Mouse (Mus musculus): ENCODE data around the gene Pdzd2. TPM values are rescaled to one million over a fixed set of nuclear protein-coding genes. Genes with fewer than 3 reads are reported as not detected.

Pdzd2 gene
- polyA plus RNA-seq, 1 experiment: 19.8 TPM

GRCm38 (mm10) chr15:12380548-12380947, 359.2 kb downstream of the Pdzd2 start:
- Histone ChIP-seq H3K4me1 (ENCODE audit: control insufficient read depth, insufficient read depth, low read length) (no peaks in the 10 kb centered on the region), H3K27ac (ENCODE audit: insufficient read depth, low read length) (no peak overlapping the region), H3K4me3 (ENCODE audit: insufficient read depth, low read length) (no peak overlapping the region)
- TF ChIP-seq CTCF (IDR thresholded peaks at IDR 0.05; ENCODE audit: extremely low read depth, insufficient read depth, low read length) (peak; percentile 42), POLR2A (IDR thresholded peaks at IDR 0.05; ENCODE audit: extremely low read depth, insufficient read depth, low read length) (no peak)

- H3K27ac ChIP-seq (ENCODE audit: insufficient read depth, low read length): no peak overlapping the region
- no peak overlapping the region for H3K4me3 ChIP-seq (ENCODE audit: insufficient read depth, low read length)
- no peak for TF ChIP-seq CTCF (IDR thresholded peaks at IDR 0.05; ENCODE audit: extremely low read depth, insufficient read depth, low read length)
- no peak for TF ChIP-seq POLR2A (IDR thresholded peaks at IDR 0.05; ENCODE audit: extremely low read depth, insufficient read depth, low read length)
- H3K4me1 ChIP-seq (ENCODE audit: control insufficient read depth, insufficient read depth, low read length): no peaks in the 10 kb centered on the region
Measured at GRCm38 (mm10) chr15:12380057-12380456, 359.7 kb downstream of the Pdzd2 start.

GRCm38 (mm10) chr15:12377800-12378199, 361.9 kb downstream of the Pdzd2 start:
- Histone ChIP-seq H3K4me3 (ENCODE audit: insufficient read depth, low read length) (no peak overlapping the region), H3K27ac (ENCODE audit: insufficient read depth, low read length) (no peak overlapping the region), H3K4me1 (ENCODE audit: control insufficient read depth, insufficient read depth, low read length) (no peaks in the 10 kb centered on the region)
- TF ChIP-seq CTCF (IDR thresholded peaks at IDR 0.05; ENCODE audit: extremely low read depth, insufficient read depth, low read length) (no peak), POLR2A (IDR thresholded peaks at IDR 0.05; ENCODE audit: extremely low read depth, insufficient read depth, low read length) (no peak)

- Histone ChIP-seq H3K4me1 (ENCODE audit: control insufficient read depth, insufficient read depth, low read length) (no peaks in the 10 kb centered on the region), H3K4me3 (ENCODE audit: insufficient read depth, low read length) (no peak overlapping the region), H3K27ac (ENCODE audit: insufficient read depth, low read length) (no peak overlapping the region)
- no peak for TF ChIP-seq POLR2A (IDR thresholded peaks at IDR 0.05; ENCODE audit: extremely low read depth, insufficient read depth, low read length)
- TF ChIP-seq CTCF (IDR thresholded peaks at IDR 0.05; ENCODE audit: extremely low read depth, insufficient read depth, low read length): no peak
Measured at GRCm38 (mm10) chr15:12376491-12377069, 363.1 kb downstream of the Pdzd2 start.

- Histone ChIP-seq H3K27ac (ENCODE audit: insufficient read depth, low read length) (no peak overlapping the region), H3K4me3 (ENCODE audit: insufficient read depth, low read length) (no peak overlapping the region; the same call in 1 of the 2 replicates)
- TF ChIP-seq CTCF (IDR thresholded peaks at IDR 0.05; ENCODE audit: extremely low read depth, insufficient read depth, low read length) (peak; percentile 53), POLR2A (IDR thresholded peaks at IDR 0.05; ENCODE audit: extremely low read depth, insufficient read depth, low read length) (no peak)
Measured at GRCm38 (mm10) chr15:12375641-12376311, 363.9 kb downstream of the Pdzd2 start.

GRCm38 (mm10) chr15:12374916-12375315, 364.8 kb downstream of the Pdzd2 start:
- TF ChIP-seq POLR2A (IDR thresholded peaks at IDR 0.05; ENCODE audit: extremely low read depth, insufficient read depth, low read length) (no peak), CTCF (IDR thresholded peaks at IDR 0.05; ENCODE audit: extremely low read depth, insufficient read depth, low read length) (no peak)
- Histone ChIP-seq H3K4me3 (ENCODE audit: insufficient read depth, low read length) (no peak overlapping the region), H3K4me1 (ENCODE audit: control insufficient read depth, insufficient read depth, low read length) (no peaks in the 10 kb centered on the region)

More at GRCm38 (mm10) chr15:12375641-12376311, 363.9 kb downstream of the Pdzd2 start:
- no peaks in the 10 kb centered on the region for H3K4me1 ChIP-seq (ENCODE audit: control insufficient read depth, insufficient read depth, low read length)

GRCm38 (mm10) chr15:12373918-12374317, 365.8 kb downstream of the Pdzd2 start:
- TF ChIP-seq CTCF (IDR thresholded peaks at IDR 0.05; ENCODE audit: extremely low read depth, insufficient read depth, low read length) (no peak), POLR2A (IDR thresholded peaks at IDR 0.05; ENCODE audit: extremely low read depth, insufficient read depth, low read length) (no peak)
- Histone ChIP-seq H3K4me3 (ENCODE audit: insufficient read depth, low read length) (no peak overlapping the region), H3K27ac (ENCODE audit: insufficient read depth, low read length) (no peak overlapping the region), H3K4me1 (ENCODE audit: control insufficient read depth, insufficient read depth, low read length) (no peaks in the 10 kb centered on the region)

More at GRCm38 (mm10) chr15:12374916-12375315, 364.8 kb downstream of the Pdzd2 start:
- H3K27ac ChIP-seq (ENCODE audit: insufficient read depth, low read length): no peak overlapping the region

- TF ChIP-seq POLR2A (IDR thresholded peaks at IDR 0.05; ENCODE audit: extremely low read depth, insufficient read depth, low read length): no peak
- no peak for TF ChIP-seq CTCF (IDR thresholded peaks at IDR 0.05; ENCODE audit: extremely low read depth, insufficient read depth, low read length)
- Histone ChIP-seq H3K4me3 (ENCODE audit: insufficient read depth, low read length) (no peak overlapping the region), H3K27ac (ENCODE audit: insufficient read depth, low read length) (no peak overlapping the region), H3K4me1 (ENCODE audit: control insufficient read depth, insufficient read depth, low read length) (no peaks in the 10 kb centered on the region)
Measured at GRCm38 (mm10) chr15:12373496-12373895, 366.2 kb downstream of the Pdzd2 start.

- Histone ChIP-seq H3K4me1 (ENCODE audit: control insufficient read depth, insufficient read depth, low read length) (no peaks in the 10 kb centered on the region), H3K27ac (ENCODE audit: insufficient read depth, low read length) (no peak overlapping the region), H3K4me3 (ENCODE audit: insufficient read depth, low read length) (no peak overlapping the region)
- TF ChIP-seq CTCF (IDR thresholded peaks at IDR 0.05; ENCODE audit: extremely low read depth, insufficient read depth, low read length) (peak; percentile 93), POLR2A (IDR thresholded peaks at IDR 0.05; ENCODE audit: extremely low read depth, insufficient read depth, low read length) (no peak)
Measured at GRCm38 (mm10) chr15:12371183-12371582, 368.5 kb downstream of the Pdzd2 start.

- H3K4me1 ChIP-seq (ENCODE audit: control insufficient read depth, insufficient read depth, low read length): peaks cover 2% of the 10 kb centered on the region; the same call in 1 of the 2 replicates
- no peak overlapping the region for H3K4me3 ChIP-seq (ENCODE audit: insufficient read depth, low read length)
- TF ChIP-seq POLR2A (IDR thresholded peaks at IDR 0.05; ENCODE audit: extremely low read depth, insufficient read depth, low read length) (no peak), CTCF (IDR thresholded peaks at IDR 0.05; ENCODE audit: extremely low read depth, insufficient read depth, low read length) (no peak)
- H3K27ac ChIP-seq (ENCODE audit: insufficient read depth, low read length): no peak overlapping the region
Measured at GRCm38 (mm10) chr15:12370096-12370495, 369.6 kb downstream of the Pdzd2 start.
